Mouse (Mus musculus) intestine, postnatal 0 days (tissue): Measurements from ENCODE around the gene Shcbp1l. TPM values are rescaled to one million over a fixed set of nuclear protein-coding genes. Genes with fewer than 3 reads are reported as not detected.

ENCODE experiments used
- ATAC-seq: fragments of 200-750 bp; cut with Nextera tagmentation; 2 replicates; pipeline ENCODE4 v1.8.0; 2017; ENCODE audit warnings: mild to moderate bottlenecking, moderate TSS enrichment, moderate library complexity
- H3K27ac ChIP-seq: fragments of 300-500 bp; sonication (generic); 2 replicates; pipeline ENCODE4 v1.5.1; 2014; ENCODE audit warnings: mild to moderate bottlenecking, low read depth, low read length, moderate library complexity
- H3K27me3 ChIP-seq: fragments of 300-500 bp; sonication (generic); replicated peaks from 2 replicates; pipeline ENCODE4 v1.6.1; 2014; ENCODE audit warnings: low read length, mixed read lengths; ENCODE audit not compliant: control insufficient read depth, insufficient read depth
- H3K36me3 ChIP-seq: fragments of 300-500 bp; sonication (generic); 2 replicates; pipeline ENCODE4 v1.6.1; 2014; ENCODE audit warnings: mild to moderate bottlenecking, moderate library complexity; ENCODE audit not compliant: control insufficient read depth, insufficient read depth
- H3K4me1 ChIP-seq: fragments of 300-500 bp; sonication (generic); replicated peaks from 2 replicates; pipeline ENCODE4 v1.6.1; 2014; ENCODE audit warnings: antibody characterized with exemption, low read length, mixed read lengths; ENCODE audit not compliant: control insufficient read depth, insufficient read depth
- H3K4me2 ChIP-seq: fragments of 300-500 bp; sonication (generic); replicated peaks from 2 replicates; pipeline ENCODE4 v1.6.1; 2014; ENCODE audit warnings: low read depth, mild to moderate bottlenecking, moderate library complexity
- H3K4me3 ChIP-seq: fragments of 300-500 bp; sonication (generic); 2 replicates; pipeline ENCODE4 v1.5.1; 2014; ENCODE audit warnings: low read depth, low read length
- H3K9ac ChIP-seq: fragments of 300-500 bp; sonication (generic); 2 replicates; pipeline ENCODE4 v1.6.1; 2014; ENCODE audit warnings: mild to moderate bottlenecking, low read depth, low read length
- H3K9me3 ChIP-seq: fragments of 300-500 bp; sonication (generic); 2 replicates; pipeline ENCODE4 v1.6.1; 2016; ENCODE audit warnings: mixed run types; ENCODE audit not compliant: control insufficient read depth
- CTCF ChIP-seq: sonication (generic); IDR thresholded peaks from 2 replicates; pipeline ENCODE4 v1.5.1; 2016; ENCODE audit warnings: low read depth, mild to moderate bottlenecking, control low read depth, antibody characterized with exemption, moderate library complexity
- WGBS: fragments of 180-500 bp; shearing (Covaris S2); extraction: QIAGEN DNeasy Blood & Tissue Kit; methylation state at CpG from one replicate; pipeline ENCODE4 v1.1.7; 2014; 5-methylcytosine and 5-hydroxymethylcytosine counted together
- polyA plus RNA-seq: library from polyadenylated mRNA; unstranded; fragments of >200 nt; fragmentation: Nextera tagmentation; extraction: Ambion mirVana; gene quantifications from 2 replicates; pipeline ENCODE4 v1.2.1, GENCODE M21; 2015

The Shcbp1l gene
- polyA plus RNA-seq, 1 experiment from 2014 or later = not detected

- ATAC-seq = 0 out of 2 replicates have a peak, but pooled peaks have one; percentile 26
- H3K9ac ChIP-seq = no peak overlapping the region
- H3K4me2 ChIP-seq = no peak overlapping the region
- H3K9me3 ChIP-seq = no peaks in the 10 kb centered on the region
- TF ChIP-seq CTCF = no peak
- H3K36me3 ChIP-seq = peaks cover 42% of the 10 kb centered on the region
- no peak overlapping the region for H3K27ac ChIP-seq
- H3K4me3 ChIP-seq = no peak overlapping the region
- WGBS = 77% methylated on average over 3 of the region's 3 CpGs
- H3K4me1 ChIP-seq = no peaks in the 10 kb centered on the region
- H3K27me3 ChIP-seq = no peaks in the 10 kb centered on the region
Observed at GRCm38 (mm10) chr1:153453146-153453642, 28.2 kb downstream of the Shcbp1l start.

- Histone ChIP-seq H3K4me1 (no peaks in the 10 kb centered on the region), H3K27me3 (no peaks in the 10 kb centered on the region), H3K27ac (no peak overlapping the region), H3K9ac (no peak overlapping the region), H3K4me3 (no peak overlapping the region), H3K4me2 (no peak overlapping the region), H3K9me3 (no peaks in the 10 kb centered on the region), H3K36me3 (peaks cover 67% of the 10 kb centered on the region)
- no peak for TF ChIP-seq CTCF
- 0 out of 2 replicates have a peak, but pooled peaks have one; percentile 12 for ATAC-seq
- 87% methylated on average over 5 of the region's 5 CpGs for WGBS
Observed at GRCm38 (mm10) chr1:153456137-153456536, 31.2 kb downstream of the Shcbp1l start.

GRCm38 (mm10) chr1:153461796-153462195 lies 36.8 kb downstream of the Shcbp1l start:
- 47% methylated on average over 1 of the region's 1 CpGs for WGBS
- ATAC-seq = no peak
- Histone ChIP-seq H3K4me2 (no peak overlapping the region), H3K9ac (no peak overlapping the region), H3K4me3 (no peak overlapping the region), H3K4me1 (no peaks in the 10 kb centered on the region), H3K27ac (peak overlapping the region; percentile 24; the same call in 1 of the 2 replicates), H3K27me3 (no peaks in the 10 kb centered on the region), H3K36me3 (peaks cover 76% of the 10 kb centered on the region), H3K9me3 (no peaks in the 10 kb centered on the region)
- TF ChIP-seq CTCF = no peak

GRCm38 (mm10) chr1:153479296-153479695 lies 54.3 kb downstream of the Shcbp1l start:
- TF ChIP-seq CTCF = no peak
- H3K27me3 ChIP-seq = no peaks in the 10 kb centered on the region
- no peak overlapping the region for H3K9ac ChIP-seq
- H3K4me2 ChIP-seq = no peak overlapping the region
- H3K27ac ChIP-seq = no peak overlapping the region
- H3K4me3 ChIP-seq = no peak overlapping the region
- no peaks in the 10 kb centered on the region; the same call in 1 of the 2 replicates for H3K4me1 ChIP-seq
- no peaks in the 10 kb centered on the region for H3K9me3 ChIP-seq
- WGBS = 85% methylated on average over 1 of the region's 1 CpGs
- ATAC-seq = no peak
- H3K36me3 ChIP-seq = peaks cover 68% of the 10 kb centered on the region

- TF ChIP-seq CTCF = peak; percentile 83
- Histone ChIP-seq H3K4me1 (peaks cover 5% of the 10 kb centered on the region; the same call in 1 of the 2 replicates), H3K36me3 (peaks cover 58% of the 10 kb centered on the region), H3K27ac (no peak overlapping the region), H3K27me3 (no peaks in the 10 kb centered on the region), H3K9ac (no peak overlapping the region), H3K9me3 (no peaks in the 10 kb centered on the region), H3K4me2 (no peak overlapping the region), H3K4me3 (no peak overlapping the region)
- ATAC-seq = peak; percentile 60
- WGBS = 38% methylated on average over 1 of the region's 1 CpGs
Observed at GRCm38 (mm10) chr1:153480386-153481024, 55.5 kb downstream of the Shcbp1l start.

GRCm38 (mm10) chr1:153481025-153481412 lies 56.1 kb downstream of the Shcbp1l start:
- 65% methylated on average over 1 of the region's 1 CpGs for WGBS
- Histone ChIP-seq H3K36me3 (peaks cover 54% of the 10 kb centered on the region), H3K9ac (no peak overlapping the region), H3K27me3 (no peaks in the 10 kb centered on the region), H3K27ac (no peak overlapping the region), H3K4me2 (no peak overlapping the region), H3K4me1 (peaks cover 5% of the 10 kb centered on the region; the same call in 1 of the 2 replicates), H3K9me3 (no peaks in the 10 kb centered on the region), H3K4me3 (no peak overlapping the region)
- ATAC-seq = no peak
- no peak for TF ChIP-seq CTCF
